ENCODE assay signal across 26 mouse cellular contexts in the genomic region with DNA sequence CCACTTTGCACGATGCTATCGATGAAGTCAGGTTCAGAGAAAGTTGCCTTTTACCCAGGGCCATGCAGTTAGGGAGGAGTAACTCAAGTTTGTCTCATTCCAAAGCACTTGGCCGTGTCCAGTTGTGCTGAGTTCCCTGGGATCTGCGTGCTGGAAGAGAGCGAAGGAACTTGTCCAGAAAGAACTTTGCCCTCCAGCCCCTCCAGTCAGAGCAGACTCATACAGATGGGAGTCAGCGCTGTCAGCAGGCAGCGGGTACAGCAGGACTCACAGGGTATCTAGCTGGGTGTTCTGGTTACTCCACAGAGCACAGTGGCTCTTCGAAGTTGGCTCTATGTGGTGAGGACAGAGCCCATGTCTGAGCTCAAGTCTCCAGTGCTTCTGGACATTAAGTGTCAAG. TPM values are rescaled to one million over a fixed set of nuclear protein-coding genes. Genes with fewer than 3 reads are reported as not detected.
DNase-seq lines count a peak whose midpoint lies in the region; ATAC-seq and TF ChIP-seq lines count a peak whose summit lies in the region.
"Had no signal": no experiment of that assay in that cellular context is flagged by ENCODE, and none has a peak within 500 bp of the region (broad histone marks: within the 10 kb centered on the region; RNA-seq: fewer than 3 reads in every experiment).

No protein-coding gene starts in this region.

- TF ChIP-seq CTCF in gastrocnemius, adult 2 months (IDR thresholded peaks at IDR 0.05) = no peak

- H3K4me2 ChIP-seq in kidney, embryonic 15.5 days = no peak overlapping the region
- H3K4me2 ChIP-seq: embryonic facial prominence, embryonic 15.5 days; heart, embryonic 11.5 days; heart, embryonic 15.5 days; hindbrain, embryonic 15.5 days had no signal

- ATAC-seq in kidney, embryonic 15.5 days (replicated peaks; ENCODE audit: low FRiP score) = peak; percentile 16; the same call in 1 of the 2 replicates
- ATAC-seq: CD4-positive, CD25-positive, alpha-beta regulatory T cell, adult 4 months; forebrain, embryonic 14.5 days had no signal

- H3K9me3 ChIP-seq in kidney, embryonic 15.5 days (replicated peaks) = no peaks in the 10 kb centered on the region
- H3K9me3 ChIP-seq: embryonic facial prominence, embryonic 15.5 days; forebrain, embryonic 10.5 days; G1E; heart, embryonic 15.5 days; hindbrain, embryonic 10.5 days; hindbrain, embryonic 15.5 days had no signal

- 80% methylated on average over 8 of the region's 8 CpGs for WGBS in kidney, embryonic 15.5 days

- peak overlapping the region; percentile 16; the same call in 1 of the 2 replicates for H3K27ac ChIP-seq in gastrocnemius, adult 2 months
- peak overlapping the region; percentile 51 for H3K27ac ChIP-seq in kidney, embryonic 15.5 days
- H3K27ac ChIP-seq: embryonic facial prominence, embryonic 15.5 days; forebrain, embryonic 10.5 days; heart, adult 2 months; heart, embryonic 15.5 days; hindbrain, embryonic 10.5 days; hindbrain, embryonic 15.5 days had no signal

- H3K27me3 ChIP-seq in kidney, embryonic 15.5 days = no peaks in the 10 kb centered on the region
- H3K27me3 ChIP-seq: embryonic facial prominence, embryonic 15.5 days; heart, embryonic 15.5 days; hindbrain, embryonic 15.5 days had no signal

- no peak overlapping the region for H3K9ac ChIP-seq in kidney, embryonic 15.5 days
- H3K9ac ChIP-seq: embryonic facial prominence, embryonic 15.5 days; heart, embryonic 15.5 days; hindbrain, embryonic 15.5 days had no signal

- no peak for DNase-seq in gastrocnemius, adult 2 months
- DNase-seq in gastrocnemius, postnatal 25 days = no peak
- peak; percentile 54 for DNase-seq in kidney, postnatal 14 days
- DNase-seq in layer of hippocampus, adult 18-20 months (ENCODE audit: low spot score in 2 of 2) = no peak
- no peak for DNase-seq in left cerebral cortex, postnatal 10 days (ENCODE audit: extremely low spot score in 1 of 2, low spot score in 2 of 2)
- DNase-seq in heart, postnatal 36 days = no peak
- DNase-seq: adrenal gland, adult 8-10 months; adrenal gland, postnatal 36 days; B cell, adult 2 months; cerebellum, adult 2 months; cerebellum, postnatal 14 days; embryo, embryonic 11 days; gastrocnemius, postnatal 10 days; heart, adult 2 months; heart, postnatal 14 days had no signal

- no peaks in the 10 kb centered on the region for H3K36me3 ChIP-seq in kidney, embryonic 15.5 days
- H3K36me3 ChIP-seq: embryonic facial prominence, embryonic 15.5 days; forebrain, embryonic 10.5 days; G1E; heart, embryonic 15.5 days; hindbrain, embryonic 10.5 days; hindbrain, embryonic 15.5 days had no signal

- intact Hi-C loops in gastrocnemius, adult 2 months (cut with DNase I) = no loop called here
- intact Hi-C loops in left cerebral cortex, postnatal 10 days (cut with DNase I) = no loop called here
- intact Hi-C loops in heart, postnatal 36 days (cut with DNase I) = no loop called here

- H3K4me1 ChIP-seq in kidney, embryonic 15.5 days = peaks cover 11% of the 10 kb centered on the region; the same call in 1 of the 2 replicates
- H3K4me1 ChIP-seq: embryonic facial prominence, embryonic 15.5 days; heart, embryonic 15.5 days; hindbrain, embryonic 15.5 days had no signal

- H3K4me3 ChIP-seq in gastrocnemius, adult 2 months = no peak overlapping the region
- H3K4me3 ChIP-seq in kidney, embryonic 15.5 days (replicated peaks) = no peak overlapping the region
- H3K4me3 ChIP-seq: embryonic facial prominence, embryonic 15.5 days; erythroblast, embryonic 14.5 days; forebrain, embryonic 10.5 days; heart, adult 2 months; heart, embryonic 15.5 days; hindbrain, embryonic 10.5 days; hindbrain, embryonic 15.5 days had no signal

RNA-seq across cellular contexts. Expression of a gene that starts 19.8 kb away (rescaled TPM):
- total RNA-seq in gastrocnemius, adult 2 months (2021) = 10 to 100 TPM; 35.2 to 38.9 TPM
- 10 to 100 TPM; 27.0 to 28.4 TPM for total RNA-seq in gastrocnemius, postnatal 25 days (2021)
- polyA plus RNA-seq in kidney, embryonic 15.5 days (2015; fragmentation: Nextera tagmentation; extraction: Ambion mirVana) = 21.5 and 25.1 TPM in 2 replicates
- 10 to 100 TPM; 11.3 to 13.6 TPM for total RNA-seq in layer of hippocampus, adult 18-20 months (2021)
- 10 to 100 TPM; 13.2 to 14.2 TPM for total RNA-seq in left cerebral cortex, postnatal 10 days (2021)
- total RNA-seq in heart, postnatal 36 days (2021) = 10 to 100 TPM; 34.8 to 35.5 TPM
- polyA plus RNA-seq: CD4-positive, CD25-positive, alpha-beta regulatory T cell, adult 4 months had no signal

RNA-seq across cellular contexts. Expression of a gene that starts 29.5 kb away (rescaled TPM):
- total RNA-seq in gastrocnemius, adult 2 months (2021) = under 1 TPM; 0.15 to 0.25 TPM
- total RNA-seq in gastrocnemius, postnatal 25 days (2021) = under 1 TPM; 0.26 to 0.40 TPM
- 0.82 and 1.2 TPM in 2 replicates for polyA plus RNA-seq in kidney, embryonic 15.5 days (2015; fragmentation: Nextera tagmentation; extraction: Ambion mirVana)
- under 1 TPM; 0.18 to 0.30 TPM for total RNA-seq in layer of hippocampus, adult 18-20 months (2021)
- under 1 TPM; 0.32 to 0.57 TPM for total RNA-seq in left cerebral cortex, postnatal 10 days (2021)
- 1 to 10 TPM; 1.2 to 1.5 TPM for total RNA-seq in heart, postnatal 36 days (2021)

RNA-seq across cellular contexts. Expression of a gene that starts 50.3 kb away (rescaled TPM):
- total RNA-seq in gastrocnemius, adult 2 months (2021) = 1 to 10 TPM; 3.7 to 3.8 TPM
- total RNA-seq in gastrocnemius, postnatal 25 days (2021) = 1 to 10 TPM; 2.9 to 3.0 TPM
- 8.3 and 10.7 TPM in 2 replicates for polyA plus RNA-seq in kidney, embryonic 15.5 days (2015; fragmentation: Nextera tagmentation; extraction: Ambion mirVana)
- total RNA-seq in layer of hippocampus, adult 18-20 months (2021) = 1 to 10 TPM; 6.3 to 7.5 TPM
- total RNA-seq in left cerebral cortex, postnatal 10 days (2021) = 1 to 10 TPM; 7.2 to 7.8 TPM
- total RNA-seq in heart, postnatal 36 days (2021) = 1 to 10 TPM; 5.0 to 5.6 TPM

RNA-seq across cellular contexts. Expression of a gene that starts 51.7 kb away (rescaled TPM):
- total RNA-seq in gastrocnemius, adult 2 months (2021) = 10 to 100 TPM; 30.1 to 36.3 TPM
- total RNA-seq in gastrocnemius, postnatal 25 days (2021) = 10 to 100 TPM; 28.6 to 30.7 TPM
- polyA plus RNA-seq in kidney, embryonic 15.5 days (2015; fragmentation: Nextera tagmentation; extraction: Ambion mirVana) = 112 and 113 TPM in 2 replicates
- total RNA-seq in layer of hippocampus, adult 18-20 months (2021) = 10 to 100 TPM; 35.0 to 38.6 TPM
- total RNA-seq in left cerebral cortex, postnatal 10 days (2021) = 10 to 100 TPM; 50.6 to 53.7 TPM
- 10 to 100 TPM; 26.7 to 31.4 TPM for total RNA-seq in heart, postnatal 36 days (2021)
